Mouse (Mus musculus) left cerebral cortex, adult 18-20 months (tissue): ENCODE results near the gene Foxc1. TPM values are rescaled to one million over a fixed set of nuclear protein-coding genes. Genes with fewer than 3 reads are reported as not detected.

ENCODE experiments used
- DNase-seq, 2 experiments: peaks; one replicate each; pipeline ENCODE4 v3.0.0; 2021 to 2022; ENCODE audit warnings: low spot score in 2 of 2, mixed read lengths in 1 of 2
- total RNA-seq, 2 experiments: library from RNA; stranded (reverse); gene quantifications; 2 replicates each; pipeline ENCODE4 v1.2.3; 2021

Gene Foxc1
- total RNA-seq, 2 experiments from 2014 or later, result 5.7 to 6.6 TPM

- no peak for DNase-seq
These were observed 504 bp upstream of the Foxc1 start for GRCm38 (mm10) chr13:31805831-31806427.

- DNase-seq, result no peak
These were observed 680 bp downstream of the Foxc1 start for GRCm38 (mm10) chr13:31806890-31807735.

- no peak for DNase-seq
These were observed 1.3 kb downstream of the Foxc1 start for GRCm38 (mm10) chr13:31807736-31808115.

- DNase-seq, result no peak
These were observed 1.8 kb downstream of the Foxc1 start for GRCm38 (mm10) chr13:31808116-31808803.

GRCm38 (mm10) chr13:31808804-31809420 is 2.5 kb downstream of the Foxc1 start:
- DNase-seq, result no peak

- DNase-seq, result no peak
These were observed 3.3 kb downstream of the Foxc1 start for GRCm38 (mm10) chr13:31809701-31810100.

GRCm38 (mm10) chr13:31810375-31810692 is 3.9 kb downstream of the Foxc1 start:
- DNase-seq, result no peak

GRCm38 (mm10) chr13:31810693-31811541 is 4.5 kb downstream of the Foxc1 start:
- DNase-seq, result no peak

GRCm38 (mm10) chr13:31811542-31812021 is 5.1 kb downstream of the Foxc1 start:
- DNase-seq, result no peak

GRCm38 (mm10) chr13:31812701-31813100 is 6.3 kb downstream of the Foxc1 start:
- DNase-seq, result no peak

- no peak for DNase-seq
These were observed 9.1 kb downstream of the Foxc1 start for GRCm38 (mm10) chr13:31815383-31816003.

- DNase-seq, result no peak
These were observed 11.9 kb downstream of the Foxc1 start for GRCm38 (mm10) chr13:31818337-31818736.

- no peak for DNase-seq
These were observed 13.4 kb downstream of the Foxc1 start for GRCm38 (mm10) chr13:31819664-31820405.

GRCm38 (mm10) chr13:31820587-31821017 is 14.2 kb downstream of the Foxc1 start:
- DNase-seq, result no peak

- DNase-seq, result no peak
These were observed 14.6 kb downstream of the Foxc1 start for GRCm38 (mm10) chr13:31821050-31821449.

- DNase-seq, result no peak
These were observed 16.9 kb downstream of the Foxc1 start for GRCm38 (mm10) chr13:31823316-31823715.

- no peak for DNase-seq
These were observed 18.7 kb downstream of the Foxc1 start for GRCm38 (mm10) chr13:31825180-31825579.

- DNase-seq, result no peak
These were observed 20.7 kb downstream of the Foxc1 start for GRCm38 (mm10) chr13:31827160-31827559.

- no peak for DNase-seq
These were observed 21.4 kb downstream of the Foxc1 start for GRCm38 (mm10) chr13:31827820-31828332.
